Mouse (Mus musculus) right cerebral cortex, postnatal 36 days (tissue): ENCODE data around the gene Foxp3.

Experiments
- DNase-seq, 2 experiments: peaks; one replicate each; pipeline ENCODE4 v3.0.0; 2022; ENCODE audit warnings: low spot score in 2 of 2, mixed read lengths in 1 of 2

Foxp3 gene

DNA sequence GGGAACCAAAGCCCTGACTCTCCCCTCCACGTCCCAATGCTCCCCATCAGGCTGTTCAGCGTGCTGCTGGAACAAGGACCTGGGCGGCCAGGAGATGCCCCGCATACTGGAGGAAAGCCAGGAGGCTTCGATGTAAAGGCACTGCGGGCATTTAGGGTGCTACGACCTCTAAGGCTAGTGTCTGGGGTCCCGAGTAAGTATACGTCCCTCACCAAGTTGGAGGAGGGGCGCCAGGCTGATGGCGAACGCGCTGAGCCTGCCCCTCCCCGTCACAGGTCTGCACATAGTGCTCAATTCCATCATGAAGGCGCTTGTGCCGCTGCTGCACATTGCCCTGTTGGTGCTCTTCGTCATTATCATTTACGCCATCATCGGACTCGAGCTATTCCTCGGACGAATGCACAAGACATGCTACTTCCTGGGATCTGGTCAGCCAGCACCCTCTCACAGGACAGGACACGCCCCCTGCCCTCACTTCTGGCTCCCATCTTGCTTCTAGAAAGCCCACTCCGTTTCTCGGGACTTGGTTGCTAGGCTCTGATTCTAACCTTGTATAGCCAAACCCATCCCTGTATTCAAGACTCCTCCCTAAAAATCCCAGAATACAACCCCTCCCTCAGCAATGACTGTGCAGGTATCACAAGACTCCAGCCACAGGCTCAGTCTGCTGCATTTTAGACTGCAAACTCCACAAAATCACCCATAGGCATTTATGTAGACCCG, 37.3 kb downstream of the Foxp3 start:
- DNase-seq = peak in 1 of 2 experiments; percentile 6

DNA sequence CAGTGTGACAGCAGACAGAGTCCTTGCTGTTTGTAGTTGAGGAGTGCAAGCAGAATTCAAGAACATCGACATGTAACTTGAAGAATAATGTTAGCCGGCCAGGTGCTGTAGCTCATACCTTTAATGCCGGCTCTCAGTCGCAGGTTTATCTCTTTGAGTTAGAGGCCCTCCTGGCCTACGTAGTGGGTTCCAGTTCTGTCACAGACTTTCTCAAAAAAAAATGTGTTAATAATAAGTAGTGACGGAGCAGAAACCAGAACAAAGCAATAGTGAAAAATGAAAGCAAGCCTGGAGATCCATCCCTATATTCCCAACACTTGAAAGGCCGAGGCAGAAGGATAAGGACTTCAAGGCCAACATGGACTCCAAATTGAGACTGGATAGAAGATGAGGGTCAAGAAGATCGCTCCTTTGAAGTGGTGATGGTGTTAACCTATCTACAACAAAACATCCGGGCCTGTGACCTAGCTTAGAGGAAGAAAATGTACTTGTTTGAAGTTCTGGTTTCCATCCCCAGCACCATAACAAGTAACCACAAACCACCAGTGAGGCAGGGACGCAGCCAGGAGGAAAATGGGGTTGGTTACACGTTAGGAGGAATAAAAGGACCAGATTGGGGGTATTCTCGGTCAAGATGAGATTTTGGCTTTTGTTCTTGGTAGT, 44.6 kb downstream of the Foxp3 start:
- no peak for DNase-seq

DNA sequence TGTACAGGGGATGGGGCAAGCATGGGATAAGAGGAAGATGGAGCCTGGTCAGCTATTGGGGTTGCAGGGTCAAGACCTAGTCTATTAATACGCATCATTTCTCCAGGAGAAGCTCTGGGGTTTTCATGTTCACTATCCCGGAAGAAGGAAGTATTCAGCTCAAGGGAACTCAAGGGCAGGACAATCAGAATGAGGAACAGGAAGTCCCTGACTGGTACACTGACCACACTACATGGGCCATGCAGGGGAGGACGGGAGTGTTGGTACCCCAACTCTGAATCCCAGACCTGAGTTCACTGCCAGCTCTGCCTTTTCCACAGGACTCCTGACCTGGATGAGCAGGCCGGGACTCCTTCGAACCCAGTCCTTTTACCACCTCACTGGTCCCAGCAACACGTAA, 59.1 kb downstream of the Foxp3 start:
- no peak for DNase-seq

DNA sequence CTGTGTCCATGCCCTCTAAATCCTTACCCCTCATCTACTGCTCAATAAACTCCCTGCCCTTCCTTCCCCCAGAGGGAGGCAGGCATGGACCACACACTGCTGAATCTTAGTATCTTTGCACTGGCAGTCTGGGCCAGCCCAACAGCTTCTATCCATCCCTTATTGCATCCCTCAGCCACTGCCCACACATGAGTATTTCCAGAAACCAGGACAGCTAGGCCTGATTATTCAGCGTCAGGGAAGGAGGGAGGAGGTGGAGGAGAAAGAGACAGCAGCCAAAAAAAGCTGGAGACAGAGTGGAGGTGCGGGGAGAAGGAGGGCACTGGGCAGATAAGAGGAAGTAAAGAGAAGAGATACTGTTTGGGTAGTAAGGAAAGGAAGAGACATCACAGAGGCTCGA, 61.7 kb downstream of the Foxp3 start:
- peak; percentile 42 to 73 for DNase-seq

DNA sequence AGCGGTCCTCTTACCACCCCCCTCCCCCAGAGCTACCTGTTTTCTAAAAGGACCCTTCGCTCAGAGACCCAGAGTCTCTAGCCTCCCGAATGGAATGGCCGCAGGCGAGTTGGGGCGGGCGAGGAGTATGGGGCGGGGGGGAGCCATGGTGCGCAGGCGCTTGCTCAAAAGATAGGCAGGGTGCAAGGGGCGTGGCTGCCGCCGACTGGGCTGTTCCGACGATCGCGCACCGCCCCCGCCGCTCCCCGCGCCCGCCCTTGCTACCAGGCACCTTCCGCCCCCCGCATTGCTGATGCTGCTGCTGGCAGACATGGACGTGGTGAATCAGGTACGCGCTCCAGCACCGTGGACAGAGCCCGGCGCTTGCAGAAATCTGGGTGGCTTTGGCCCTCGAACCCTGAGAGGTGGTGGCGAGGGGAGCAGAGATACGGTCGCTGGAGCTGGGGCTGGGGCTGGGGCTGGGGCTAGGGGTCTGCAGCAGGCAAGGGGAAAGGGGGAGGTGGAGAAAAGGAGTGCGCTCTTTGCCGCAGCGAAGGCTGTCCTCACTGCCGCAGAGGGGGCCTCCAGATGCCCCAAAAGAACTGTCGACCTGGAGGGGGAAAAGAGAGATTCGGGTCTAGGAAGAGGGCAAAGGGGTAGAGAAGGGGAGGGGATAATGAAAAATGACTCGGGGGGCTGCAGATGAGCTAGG, 65.1 kb downstream of the Foxp3 start, which contains the start of gene Syp:
Gene Syp, plus strand, starts transcription at position 71 of the 691 bp plus-strand sequence.
- peak; percentile 87 for DNase-seq

DNA sequence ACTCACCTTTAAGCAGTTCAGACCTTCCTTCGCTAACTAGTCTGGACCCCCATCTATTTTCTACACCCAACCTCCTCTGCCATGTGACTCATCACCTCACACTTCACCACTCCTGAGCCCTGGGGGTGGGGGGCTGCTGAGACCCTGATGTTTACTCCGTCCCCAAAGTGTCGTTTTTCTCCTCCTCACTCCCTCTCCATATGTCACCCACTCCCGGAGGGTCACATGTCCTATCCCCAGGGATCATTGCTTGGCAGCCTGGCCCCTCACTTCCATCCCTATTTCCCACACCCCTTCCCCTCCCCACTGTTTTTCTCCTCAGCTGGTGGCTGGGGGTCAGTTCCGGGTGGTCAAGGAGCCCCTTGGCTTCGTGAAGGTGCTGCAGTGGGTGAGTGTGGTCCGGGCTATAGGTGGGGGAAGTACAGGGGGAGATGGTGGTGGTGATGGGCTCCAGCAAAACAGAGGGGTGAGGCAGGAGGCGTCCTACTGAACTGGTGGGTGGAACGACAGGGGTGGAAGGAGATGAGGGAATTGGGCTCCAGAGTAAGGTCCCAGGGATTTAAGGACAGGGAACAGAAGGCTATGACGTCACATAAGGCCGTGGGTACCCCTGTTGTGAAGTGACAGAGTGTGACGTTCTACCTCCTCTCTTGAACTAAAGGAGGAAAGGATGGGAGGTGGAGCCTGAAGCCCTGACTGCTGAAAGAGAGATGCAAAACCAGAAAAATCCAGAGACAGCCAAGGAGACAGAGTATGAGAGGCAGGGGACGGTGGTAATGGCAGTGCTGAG, 66.3 kb downstream of the Foxp3 start:
- DNase-seq = no peak

DNA sequence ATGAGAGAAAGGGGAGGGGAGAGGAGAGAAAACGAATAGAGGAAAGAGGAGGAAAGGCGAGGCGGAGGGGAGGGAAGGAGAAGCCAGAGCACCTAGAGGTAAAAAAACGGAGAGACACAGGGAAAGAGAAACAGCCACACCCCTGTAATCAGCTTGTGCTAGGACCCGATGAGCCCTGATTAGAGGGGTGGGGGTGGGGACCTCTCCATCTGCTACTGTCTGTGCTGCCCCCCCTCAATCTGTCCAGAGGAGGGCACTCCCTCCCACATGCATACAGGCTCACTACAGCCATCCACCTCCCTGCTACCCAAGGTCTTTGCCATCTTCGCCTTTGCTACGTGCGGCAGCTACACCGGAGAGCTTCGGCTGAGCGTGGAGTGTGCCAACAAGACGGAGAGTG, 67.3 kb downstream of the Foxp3 start:
- DNase-seq = no peak
